Mouse (Mus musculus): ENCODE measurements around the gene Olfr935. TPM values are rescaled to one million over a fixed set of nuclear protein-coding genes. Genes with fewer than 3 reads are reported as not detected.

The Olfr935 gene
- not detected for total RNA-seq (2022)

DNA sequence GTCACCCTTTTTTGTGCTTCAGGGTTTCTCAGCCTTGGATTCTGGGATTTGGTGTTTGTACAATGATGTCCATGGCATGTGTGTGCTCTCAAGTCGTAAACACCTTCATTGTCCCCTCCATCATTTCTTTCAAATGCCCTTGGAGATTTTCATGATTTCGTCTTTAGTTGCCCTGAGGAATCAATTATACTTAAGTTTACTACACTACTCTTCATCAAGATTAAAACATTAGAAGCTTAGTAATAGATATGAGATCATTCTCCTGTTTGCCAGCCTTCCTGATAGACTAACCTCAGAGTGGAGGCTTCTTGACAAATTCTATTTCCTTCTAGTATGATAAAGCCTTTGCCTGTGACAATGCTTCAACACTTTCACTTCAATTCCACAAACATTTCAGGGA lies at the start of gene Olfr935:
TSS of gene Olfr935 (minus strand) at position 101 of the 400 bp plus-strand sequence.
- DNase-seq (ENCODE audit: low spot score in 2 of 2), result no peak

DNA sequence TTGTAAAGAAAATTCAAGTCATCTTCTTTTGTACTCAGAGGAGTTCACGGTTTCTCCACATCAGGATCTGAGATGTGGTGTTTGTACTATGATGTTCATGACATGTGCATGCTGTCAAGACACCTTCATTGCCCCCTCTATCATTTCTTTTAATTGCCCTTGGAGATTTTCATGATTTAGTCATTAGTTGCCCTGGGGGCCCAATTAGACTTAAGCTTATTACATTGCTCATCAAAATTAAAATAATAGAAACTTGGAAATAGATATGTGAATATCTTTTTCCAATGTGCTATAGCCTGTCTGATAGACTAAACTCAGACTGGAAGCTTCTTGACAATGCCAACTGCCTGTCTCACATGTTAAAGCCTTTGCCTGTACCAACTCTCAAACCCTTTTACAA lies 23.8 kb upstream of the Olfr935 start, which contains the start of gene Olfr146:
TSS of gene Olfr146 (minus strand) at position 101 of the 400 bp plus-strand sequence.
- DNase-seq (ENCODE audit: low spot score in 2 of 2), result no peak

DNA sequence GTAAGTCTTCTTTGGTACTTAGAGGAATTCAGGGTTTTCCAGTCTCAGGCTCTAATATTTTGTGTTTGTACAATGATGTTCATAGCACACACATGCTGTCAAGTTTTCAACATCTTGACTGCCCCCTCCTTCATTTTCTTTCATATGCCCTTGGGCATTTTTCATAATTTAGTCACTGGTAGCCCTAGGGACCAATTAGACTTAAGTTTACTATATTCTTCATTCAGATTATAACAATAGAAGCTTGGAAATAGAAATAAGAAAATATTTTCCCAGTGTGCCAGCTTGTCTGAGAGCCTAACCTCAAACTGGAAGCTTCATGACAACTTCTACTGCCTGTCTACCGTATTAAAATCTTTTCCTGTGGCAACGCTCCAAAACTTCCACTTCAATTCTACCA lies 11.3 kb downstream of the Olfr935 start, which contains the start of gene Olfr934:
TSS of gene Olfr934 (minus strand) at position 101 of the 400 bp plus-strand sequence.
- no peak for DNase-seq (ENCODE audit: low spot score in 2 of 2)

DNA sequence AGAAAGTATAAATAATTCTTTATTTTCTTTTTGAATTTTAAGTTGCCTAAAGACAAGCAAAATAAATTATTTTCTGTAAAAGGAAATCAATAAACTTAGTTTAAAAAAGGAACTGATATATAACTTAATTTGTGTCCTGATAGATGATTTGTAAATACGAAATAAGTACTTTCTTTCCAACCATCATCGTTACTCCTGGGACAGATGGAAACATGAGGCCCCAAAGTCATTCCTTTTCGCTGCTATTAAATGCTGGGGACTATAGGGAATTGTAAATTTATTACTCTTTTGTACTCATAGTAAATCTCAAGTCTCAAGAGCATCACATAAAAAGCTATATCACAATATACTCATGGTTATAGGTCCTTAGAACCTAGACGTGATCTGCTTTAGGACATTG lies 27.5 kb downstream of the Olfr935 start, which contains the start of gene Olfr933:
TSS of gene Olfr933 (plus strand) at position 301 of the 400 bp plus-strand sequence.
- DNase-seq (ENCODE audit: low spot score in 2 of 2), result no peak

DNA sequence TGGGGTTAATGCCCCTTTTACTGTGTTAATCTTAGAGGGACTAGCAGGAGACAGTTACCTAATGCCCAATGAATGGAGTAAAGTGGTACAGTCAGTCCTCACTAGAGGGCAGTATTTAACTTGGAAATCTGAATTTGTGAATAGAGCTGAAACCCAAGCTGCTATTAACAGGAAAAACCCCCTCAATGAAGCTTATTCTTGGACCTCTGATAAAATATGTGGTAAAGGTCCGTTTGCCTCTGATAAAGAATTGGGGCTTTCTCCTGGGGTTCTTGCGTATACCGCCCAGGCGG lies 45.4 kb downstream of the Olfr935 start:
- DNase-seq (ENCODE audit: low spot score in 2 of 2), result no peak

DNA sequence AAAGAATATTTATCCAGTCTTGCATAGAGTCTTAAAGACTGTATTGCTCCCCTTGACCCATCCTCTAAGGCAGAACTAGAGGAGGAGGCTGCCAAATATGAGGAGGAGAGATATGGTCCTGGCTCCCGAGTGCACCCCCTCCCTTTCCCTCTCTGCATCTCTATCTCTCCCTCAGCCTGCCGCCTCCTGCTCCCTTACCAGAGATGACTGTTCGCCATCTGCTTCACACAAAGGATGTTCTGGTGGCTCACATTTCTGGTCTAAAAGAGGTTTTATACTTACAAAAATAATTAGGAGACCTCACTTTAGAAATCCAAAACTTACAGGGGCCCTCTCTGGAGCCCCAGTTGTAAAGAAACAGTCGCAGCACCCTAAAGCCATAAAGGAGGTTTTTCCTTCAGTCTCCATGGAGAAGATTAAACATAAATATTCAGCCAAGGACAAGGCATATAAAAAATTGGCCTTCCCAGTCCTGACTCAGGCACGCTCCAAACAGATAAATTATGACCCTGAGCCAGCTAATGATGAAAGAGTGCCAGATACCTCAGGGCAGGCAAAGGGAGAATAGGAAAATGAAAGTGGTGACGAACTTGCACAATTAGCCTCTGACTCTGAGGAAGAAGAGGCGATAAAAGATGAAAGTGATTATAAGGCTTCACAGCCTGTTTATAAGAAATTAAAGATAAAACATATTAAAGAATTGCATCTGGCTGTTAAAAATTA lies 45.9 kb downstream of the Olfr935 start:
- DNase-seq (ENCODE audit: low spot score in 2 of 2), result peak in 1 of 2 experiments; percentile 40

Small RNAs within 50 kb of the gene (microRNA-seq; reads per million reads assigned to microRNA genes)
- 0 reads per million in 2 experiments for gene Gm25529

Other genes starting within 250 kb of the Olfr935 start
- under 1 TPM; 0.07 to 0.17 (median 0.09) TPM for gene Olfr920, start 247.4 kb downstream of the Olfr935 start, total RNA-seq (2022)
- not detected for gene Olfr921, start 226.6 kb downstream of the Olfr935 start, total RNA-seq (2022)
- gene Olfr922, start 185.1 kb downstream of the Olfr935 start, total RNA-seq (2022), result not detected
- not detected for gene Olfr923, start 173.1 kb downstream of the Olfr935 start, total RNA-seq (2022)
- not detected for gene Olfr924, start 155.2 kb downstream of the Olfr935 start, total RNA-seq (2022)
- gene Olfr26, start 144.6 kb downstream of the Olfr935 start, total RNA-seq (2022), result not detected
- gene Olfr926, start 122.6 kb downstream of the Olfr935 start, total RNA-seq (2022), result not detected
- gene Olfr930, start 69.9 kb downstream of the Olfr935 start, total RNA-seq (2022), result not detected
- not detected for gene Olfr933, start 27.4 kb downstream of the Olfr935 start, total RNA-seq (2022)
- not detected for gene Olfr934, start 11.4 kb downstream of the Olfr935 start, total RNA-seq (2022)
- not detected for gene Olfr146, start 23.7 kb upstream of the Olfr935 start, total RNA-seq (2022)
- not detected for gene Olfr937, start 65.3 kb upstream of the Olfr935 start, total RNA-seq (2022)
- not detected for gene Olfr938, start 79.2 kb upstream of the Olfr935 start, total RNA-seq (2022)
- gene Olfr27, start 128.4 kb upstream of the Olfr935 start, total RNA-seq (2022), result not detected
- not detected for gene Olfr943, start 166.6 kb upstream of the Olfr935 start, total RNA-seq (2022)
- not detected for gene Olfr944, start 202.2 kb upstream of the Olfr935 start, total RNA-seq (2022)